Mouse (Mus musculus): Measurements from ENCODE around the gene Ptprg.

DNA sequence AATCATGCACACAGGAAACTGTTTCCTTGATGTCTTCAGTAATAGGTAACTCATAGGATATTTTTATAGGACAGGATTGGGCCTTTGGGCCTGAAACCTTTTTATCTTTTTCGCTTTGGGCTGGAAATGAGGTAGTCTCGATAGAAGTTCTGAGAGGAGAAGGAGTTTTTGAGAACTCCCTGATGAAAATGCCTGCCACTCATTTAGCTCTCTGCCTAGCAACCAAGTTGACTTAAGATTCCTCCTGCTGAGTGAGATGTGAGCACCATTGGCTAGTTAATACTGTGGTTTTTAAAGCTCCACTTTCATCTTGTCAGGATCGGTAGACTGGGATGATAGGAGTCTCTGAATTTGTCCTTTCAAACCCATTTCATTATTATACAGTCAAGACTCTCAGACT lies 162.9 kb downstream of the Ptprg start:
- no peak for TF ChIP-seq POLR2A (IDR thresholded peaks at IDR 0.05; ENCODE audit: insufficient read depth, low read depth, low read length)
- no peak for TF ChIP-seq CTCF (IDR thresholded peaks at IDR 0.05)
- no peak for TF ChIP-seq EP300 (IDR thresholded peaks at IDR 0.05; ENCODE audit: insufficient read depth, low read depth, low read length)
